Mouse (Mus musculus) gastrocnemius, adult 2 months (tissue): ENCODE data around the gene Bmt2. TPM values are rescaled to one million over a fixed set of nuclear protein-coding genes. Genes with fewer than 3 reads are reported as not detected.

Source experiments
- DNase-seq: peaks from one replicate; pipeline ENCODE4 v3.0.0; 2022
- H3K27ac ChIP-seq: fragments of 200-600 bp; 2 replicates; pipeline ENCODE4 v1.8.1; 2022; ENCODE audit warnings: mild to moderate bottlenecking
- H3K4me3 ChIP-seq: fragments of 200-600 bp; 2 replicates; pipeline ENCODE4 v1.8.1; 2022; ENCODE audit warnings: mild to moderate bottlenecking, moderate library complexity
- CTCF ChIP-seq: fragments of 200-600 bp; IDR thresholded peaks from 2 replicates; pipeline ENCODE4 v1.8.1; 2022; ENCODE audit warnings: antibody characterized with exemption, mild to moderate bottlenecking, moderate library complexity
- intact Hi-C: fragments of 180-260 bp; cut with DNase I; formaldehyde crosslinking; loops from one replicate; pipeline ENCODE4 v1.15.1; 2025
- total RNA-seq, 2 experiments: library from RNA; stranded (reverse); gene quantifications; 2 replicates each; pipeline ENCODE4 v1.2.3; 2021

Gene Bmt2
- total RNA-seq, 2 experiments from 2014 or later = 9.0 to 11.1 TPM

GRCm38 (mm10) chr6:13610869-13611268 lies 66.9 kb downstream of the Bmt2 start:
- no peak for TF ChIP-seq CTCF
- no peak overlapping the region for H3K4me3 ChIP-seq
- intact Hi-C loops = no loop called here
- H3K27ac ChIP-seq = no peak overlapping the region
- DNase-seq = no peak

- H3K4me3 ChIP-seq = no peak overlapping the region
- TF ChIP-seq CTCF = no peak
- no peak overlapping the region for H3K27ac ChIP-seq
- intact Hi-C loops = loop anchor here (10.0 kb wide), 1 partner anchor 265 kb away; the partner anchor contains the start of gene 2610001J05Rik
- no peak for DNase-seq
These were observed 68.2 kb downstream of the Bmt2 start for GRCm38 (mm10) chr6:13609353-13610140.

GRCm38 (mm10) chr6:13607621-13608493 lies 69.9 kb downstream of the Bmt2 start, which contains the start of gene Tmem168:
Tmem168 (minus strand) TSS chr6:13608100.
- TF ChIP-seq CTCF = no peak
- intact Hi-C loops = loop anchor here (2.0 to 10.0 kb wide), 2 partner anchors 69 to 267 kb away; partner anchors contain the start of genes 2610001J05Rik and Bmt2
- Histone ChIP-seq H3K4me3 (peak within 1 kb of the TSS; percentile 100), H3K27ac (peak within 1 kb of the TSS; percentile 96)
- peak; percentile 95 for DNase-seq

- H3K4me3 ChIP-seq = peak overlapping the region; percentile 100
- no peak for DNase-seq
- no peak for TF ChIP-seq CTCF
- intact Hi-C loops = loop anchor here (2.0 to 10.0 kb wide), 2 partner anchors 70 to 268 kb away; partner anchors contain the start of genes 2610001J05Rik and Bmt2
- peak overlapping the region; percentile 96 for H3K27ac ChIP-seq
These were observed 70.7 kb downstream of the Bmt2 start for GRCm38 (mm10) chr6:13606921-13607620.

GRCm38 (mm10) chr6:13606394-13606793 lies 71.4 kb downstream of the Bmt2 start:
- no peak for TF ChIP-seq CTCF
- DNase-seq = no peak
- H3K27ac ChIP-seq = no peak overlapping the region
- intact Hi-C loops = loop anchor here (2.0 to 10.0 kb wide), 2 partner anchors 70 to 268 kb away; partner anchors contain the start of genes 2610001J05Rik and Bmt2
- peak overlapping the region; percentile 100 for H3K4me3 ChIP-seq

GRCm38 (mm10) chr6:13603134-13603533 lies 74.6 kb downstream of the Bmt2 start:
- Histone ChIP-seq H3K4me3 (no peak overlapping the region), H3K27ac (no peak overlapping the region)
- no peak for DNase-seq
- intact Hi-C loops = loop anchor here (10.0 kb wide), 1 partner anchor 272 kb away; the partner anchor contains the start of gene 2610001J05Rik
- TF ChIP-seq CTCF = no peak

- TF ChIP-seq CTCF = no peak
- intact Hi-C loops = loop anchor here (10.0 kb wide), 1 partner anchor 273 kb away; the partner anchor contains the start of gene 2610001J05Rik
- peak overlapping the region; percentile 41 for H3K4me3 ChIP-seq
- peak overlapping the region; percentile 16; the same call in 1 of the 2 replicates for H3K27ac ChIP-seq
- peak; percentile 40 for DNase-seq
These were observed 76.2 kb downstream of the Bmt2 start for GRCm38 (mm10) chr6:13601587-13601986.

GRCm38 (mm10) chr6:13598239-13598923 lies 79.4 kb downstream of the Bmt2 start:
- Histone ChIP-seq H3K4me3 (no peak overlapping the region), H3K27ac (no peak overlapping the region)
- TF ChIP-seq CTCF = no peak
- intact Hi-C loops = no loop called here
- DNase-seq = no peak

- no peak overlapping the region for H3K4me3 ChIP-seq
- no peak overlapping the region for H3K27ac ChIP-seq
- no peak for DNase-seq
- intact Hi-C loops = no loop called here
- TF ChIP-seq CTCF = no peak
These were observed 84.9 kb downstream of the Bmt2 start for GRCm38 (mm10) chr6:13592729-13593345.

- intact Hi-C loops = no loop called here
- DNase-seq = no peak
- H3K4me3 ChIP-seq = no peak overlapping the region
- H3K27ac ChIP-seq = no peak overlapping the region
- TF ChIP-seq CTCF = no peak
These were observed 91.2 kb downstream of the Bmt2 start for GRCm38 (mm10) chr6:13586560-13586959.

- TF ChIP-seq CTCF = no peak
- DNase-seq = no peak
- intact Hi-C loops = no loop called here
- no peak overlapping the region for H3K27ac ChIP-seq
- H3K4me3 ChIP-seq = no peak overlapping the region
These were observed 91.6 kb downstream of the Bmt2 start for GRCm38 (mm10) chr6:13586154-13586553.
